Mouse (Mus musculus) right cerebral cortex, postnatal 10 days (tissue): ENCODE measurements at regions not wholly inside any gene's neighbourhood (a gene's known extent, or its start where the extent isn't known, plus 50 kb on each side); places are given as distances from the start of the nearest gene placed in this dataset.
A peak's percentile ranks its signal among the peaks of the same experiment; 100 is the strongest.

Experiments
- DNase-seq, 2 experiments: peaks; one replicate each; pipeline ENCODE4 v3.0.0; 2021; ENCODE audit warnings: low spot score in 2 of 2

GRCm38 (mm10) chr16:30118876-30119275 is 54.7 kb downstream of the Hes1 start:
- no peak for DNase-seq

- DNase-seq: no peak
Observed at GRCm38 (mm10) chr16:30120330-30121265, 56.4 kb downstream of the Hes1 start.

GRCm38 (mm10) chr16:30121596-30121995 is 57.4 kb downstream of the Hes1 start:
- no peak for DNase-seq

- DNase-seq: no peak
Observed at GRCm38 (mm10) chr16:30122211-30123070, 58.3 kb downstream of the Hes1 start.

- DNase-seq: no peak
Observed at GRCm38 (mm10) chr16:30127015-30127414, 62.8 kb downstream of the Hes1 start.

GRCm38 (mm10) chr16:30128787-30129186 is 64.6 kb downstream of the Hes1 start:
- no peak for DNase-seq

GRCm38 (mm10) chr16:30129218-30130112 is 65.3 kb downstream of the Hes1 start:
- DNase-seq: no peak

GRCm38 (mm10) chr16:30130113-30130471 is 65.9 kb downstream of the Hes1 start:
- no peak for DNase-seq

GRCm38 (mm10) chr16:30132086-30132485 is 67.9 kb downstream of the Hes1 start:
- no peak for DNase-seq

- DNase-seq: no peak
Observed at GRCm38 (mm10) chr16:30134642-30135165, 70.5 kb downstream of the Hes1 start.

GRCm38 (mm10) chr16:30136849-30137248 is 72.7 kb downstream of the Hes1 start:
- no peak for DNase-seq

- peak; percentile 51 to 62 for DNase-seq
Observed at GRCm38 (mm10) chr16:30137812-30138211, 73.6 kb downstream of the Hes1 start.

- DNase-seq: no peak
Observed at GRCm38 (mm10) chr16:30144818-30145464, 80.8 kb downstream of the Hes1 start.

GRCm38 (mm10) chr16:30145465-30146207 is 81.5 kb downstream of the Hes1 start:
- peak; percentile 33 to 45 for DNase-seq

- no peak for DNase-seq
Observed at GRCm38 (mm10) chr16:30146208-30146525, 82.0 kb downstream of the Hes1 start.

- no peak for DNase-seq
Observed at GRCm38 (mm10) chr16:30147296-30147695, 83.1 kb downstream of the Hes1 start.

- no peak for DNase-seq
Observed at GRCm38 (mm10) chr16:30151104-30151503, 86.9 kb downstream of the Hes1 start.

GRCm38 (mm10) chr16:30155070-30155469 is 90.9 kb downstream of the Hes1 start:
- DNase-seq: peak; percentile 54 to 63

GRCm38 (mm10) chr16:30155486-30156246 is 91.5 kb downstream of the Hes1 start:
- DNase-seq: peak; percentile 34 to 54
